Mouse (Mus musculus): ENCODE measurements around the gene Rnf208.

Rnf208 gene

GRCm38 (mm10) chr2:25224766-25225752 lies 17.0 kb upstream of the Rnf208 start:
- DNase-seq (ENCODE audit: low spot score): peak; percentile 84

DNA sequence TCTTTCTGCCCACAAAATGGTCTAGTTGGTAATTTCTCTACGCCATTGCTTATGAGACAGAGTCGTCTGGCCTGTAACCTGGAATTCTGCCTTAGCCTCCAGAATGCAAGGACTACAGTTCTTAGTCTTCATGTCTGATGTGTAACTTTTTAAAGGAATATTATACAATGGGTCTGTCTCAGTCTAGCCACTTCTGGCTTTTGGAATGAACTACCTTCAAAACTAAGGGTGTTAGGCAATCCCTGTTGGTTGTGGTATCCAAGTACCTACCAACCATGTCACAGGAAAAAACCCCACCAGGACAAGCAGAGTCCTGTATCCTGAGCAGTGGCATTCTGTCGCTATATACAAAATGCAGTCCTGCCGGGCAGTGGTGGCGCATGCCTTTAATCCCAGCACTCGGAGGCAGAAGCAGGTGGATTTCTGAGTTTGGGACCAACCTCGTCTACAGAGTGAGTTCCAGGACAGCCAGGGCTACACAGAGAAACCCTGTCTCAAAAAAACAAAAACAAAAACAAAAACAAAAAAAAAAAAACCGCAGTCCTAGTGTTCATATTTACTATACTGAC lies 16.2 kb upstream of the Rnf208 start:
- no peak for DNase-seq (ENCODE audit: low spot score)

GRCm38 (mm10) chr2:25226864-25227263 lies 15.2 kb upstream of the Rnf208 start:
- DNase-seq (ENCODE audit: low spot score): no peak

GRCm38 (mm10) chr2:25227406-25227805 lies 14.6 kb upstream of the Rnf208 start:
- no peak for DNase-seq (ENCODE audit: low spot score)

DNA sequence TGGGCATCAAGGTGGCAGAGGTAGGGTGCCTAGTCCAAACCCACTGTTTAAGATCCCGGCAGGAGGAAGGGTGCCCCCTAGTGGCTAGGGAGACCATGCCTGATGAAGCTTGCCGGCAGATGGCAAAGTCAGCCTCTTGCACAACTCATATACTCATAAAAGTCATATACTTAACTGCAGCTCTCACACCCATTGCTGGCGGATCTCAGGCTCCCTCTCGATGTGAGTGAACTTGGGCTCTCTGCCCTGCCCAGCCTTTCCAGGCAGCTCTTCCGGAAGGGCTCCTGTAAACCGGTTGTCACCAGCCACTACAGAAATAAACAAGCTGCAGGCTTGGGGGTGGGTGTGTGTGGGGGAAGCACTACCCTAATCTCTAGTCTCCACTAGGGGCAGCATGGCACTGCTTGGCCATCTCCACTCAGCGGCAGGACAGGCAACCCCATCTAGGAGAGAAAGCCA lies 13.6 kb upstream of the Rnf208 start:
- peak; percentile 92 for DNase-seq (ENCODE audit: low spot score)

- no peak for DNase-seq (ENCODE audit: low spot score)
These were observed 13.0 kb upstream of the Rnf208 start for GRCm38 (mm10) chr2:25228995-25229530.

- no peak for DNase-seq (ENCODE audit: low spot score)
These were observed 12.5 kb upstream of the Rnf208 start for GRCm38 (mm10) chr2:25229582-25229981.

- DNase-seq (ENCODE audit: low spot score): no peak
These were observed 11.5 kb upstream of the Rnf208 start for GRCm38 (mm10) chr2:25230581-25230980.

DNA sequence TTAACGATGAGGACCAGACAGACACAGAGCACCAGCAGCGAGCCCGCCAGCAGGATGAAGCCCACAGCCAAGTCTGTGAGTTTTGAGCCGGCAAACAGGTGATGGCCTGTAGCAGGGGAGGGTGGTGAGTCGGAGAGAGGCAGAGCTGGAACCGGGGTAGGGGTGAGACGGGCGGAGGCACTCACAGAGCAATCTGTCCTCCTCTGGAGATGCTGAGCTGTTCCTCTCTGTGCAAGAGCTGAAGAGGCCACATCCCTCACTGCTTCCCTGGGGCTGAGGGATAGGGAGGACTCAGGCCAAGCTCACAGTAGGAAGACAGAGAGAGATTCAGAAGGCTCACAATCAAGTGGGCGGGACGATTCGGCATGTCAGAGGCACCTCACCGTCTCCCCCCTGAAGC lies 11.0 kb upstream of the Rnf208 start:
- DNase-seq (ENCODE audit: low spot score): no peak

GRCm38 (mm10) chr2:25233421-25233820 lies 8.6 kb upstream of the Rnf208 start:
- DNase-seq (ENCODE audit: low spot score): no peak

GRCm38 (mm10) chr2:25234050-25234449 lies 8.0 kb upstream of the Rnf208 start, which contains the start of gene Slc34a3:
Gene Slc34a3 (minus strand): TSS chr2:25234364.
- no peak for DNase-seq (ENCODE audit: low spot score)

- no peak for DNase-seq (ENCODE audit: low spot score)
These were observed 7.4 kb upstream of the Rnf208 start for GRCm38 (mm10) chr2:25234551-25235220.

- no peak for DNase-seq (ENCODE audit: low spot score)
These were observed 5.4 kb upstream of the Rnf208 start, which contains the start of gene Rnf224 for GRCm38 (mm10) chr2:25236614-25237013. Gene Rnf224 (minus strand): TSS chr2:25236787.

GRCm38 (mm10) chr2:25237522-25237921 lies 4.5 kb upstream of the Rnf208 start:
- DNase-seq (ENCODE audit: low spot score): peak; percentile 71

DNA sequence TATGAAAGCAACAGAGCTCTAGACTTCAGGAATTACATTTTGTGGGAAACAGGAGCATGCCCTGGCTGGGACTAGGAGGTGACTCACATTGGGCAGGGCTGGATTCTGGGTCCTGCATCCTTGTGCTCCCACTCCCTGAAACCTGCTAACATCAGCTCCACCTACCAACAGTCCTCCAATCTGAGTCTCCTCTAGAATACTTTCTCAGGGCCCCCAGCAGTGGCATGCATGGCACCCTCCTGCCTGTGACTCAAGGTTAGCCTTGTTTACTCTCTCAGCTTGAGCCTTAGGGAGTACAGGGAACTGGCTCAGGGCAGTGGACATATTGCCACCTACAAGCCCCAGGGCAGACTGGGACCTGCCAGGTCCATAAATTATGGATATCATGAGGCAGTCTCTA lies 3.9 kb upstream of the Rnf208 start:
- no peak for DNase-seq (ENCODE audit: low spot score)

- DNase-seq (ENCODE audit: low spot score): no peak
These were observed 2.3 kb upstream of the Rnf208 start for GRCm38 (mm10) chr2:25239766-25240165.

DNA sequence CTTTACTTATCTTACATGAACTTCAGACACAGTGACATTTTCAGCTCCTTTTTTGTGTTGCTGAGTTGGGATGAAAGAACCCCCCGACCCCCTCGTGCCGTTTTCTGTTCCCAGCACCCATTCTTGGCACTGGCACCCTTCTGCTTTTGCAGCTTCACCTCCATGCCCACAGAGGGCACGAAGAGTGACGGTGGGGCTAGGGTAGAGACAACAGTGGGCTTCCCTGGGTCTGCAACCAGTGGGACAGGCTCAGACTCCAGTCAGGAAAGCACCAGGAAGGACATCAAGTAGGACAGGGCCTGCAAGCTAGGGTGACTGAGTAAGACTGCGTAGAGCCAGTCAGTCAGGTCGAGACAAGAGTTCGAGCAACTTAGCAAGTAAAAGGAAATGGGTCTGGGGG lies 1.7 kb upstream of the Rnf208 start:
- no peak for DNase-seq (ENCODE audit: low spot score)

GRCm38 (mm10) chr2:25240723-25241437 lies 1.2 kb upstream of the Rnf208 start:
- peak; percentile 61 for DNase-seq (ENCODE audit: low spot score)

- no peak for DNase-seq (ENCODE audit: low spot score)
These were observed 648 bp upstream of the Rnf208 start for GRCm38 (mm10) chr2:25241438-25241775.

GRCm38 (mm10) chr2:25243342-25243741 lies 1.3 kb downstream of the Rnf208 start:
- DNase-seq (ENCODE audit: low spot score): no peak

- no peak for DNase-seq (ENCODE audit: low spot score)
These were observed 2.1 kb downstream of the Rnf208 start for GRCm38 (mm10) chr2:25244144-25244543.
